Mouse (Mus musculus) frontal cortex, postnatal 10 days (tissue): ENCODE measurements at regions not wholly inside any gene's neighbourhood (a gene's known extent, or its start where the extent isn't known, plus 50 kb on each side); places are given as distances from the start of the nearest gene placed in this dataset.

Source experiments
- DNase-seq, 2 experiments: peaks; one replicate each; pipeline ENCODE4 v3.0.0; 2022; ENCODE audit warnings: low spot score in 2 of 2, mixed read lengths in 1 of 2

- DNase-seq = no peak
Observed at GRCm38 (mm10) chr5:84934369-84934768, 517.2 kb upstream of the Epha5 start.

DNA sequence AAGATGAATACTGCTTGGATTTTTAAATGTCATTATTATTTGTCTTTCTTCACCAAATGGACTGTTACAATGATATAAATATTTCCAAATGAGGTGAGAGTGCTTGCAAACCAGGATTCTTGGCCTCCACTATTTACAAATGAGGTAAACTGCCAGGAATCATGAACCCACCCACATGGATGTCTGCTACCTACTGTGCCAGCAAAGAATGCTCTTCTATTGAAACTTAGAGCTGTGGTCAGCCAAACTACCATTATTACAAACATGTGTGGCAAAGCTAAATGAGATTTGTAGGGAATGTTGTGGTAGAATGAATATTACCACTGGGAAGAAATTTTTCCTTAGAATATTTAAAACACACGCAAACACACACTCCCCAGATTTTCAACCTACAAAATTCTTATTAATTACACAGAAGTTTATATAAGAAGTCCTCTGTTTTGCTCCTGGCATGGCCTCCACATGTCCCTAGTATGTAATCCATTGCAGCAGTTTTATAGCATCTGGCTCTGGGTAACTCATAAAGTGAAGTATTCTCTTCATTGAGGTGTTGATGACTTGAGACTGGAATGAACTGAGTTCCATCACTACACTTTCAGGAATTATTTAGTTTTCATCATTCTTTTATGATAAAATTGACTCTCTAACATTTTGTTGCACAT, 500.6 kb upstream of the Epha5 start:
- no peak for DNase-seq

- no peak for DNase-seq
Observed at GRCm38 (mm10) chr5:84901669-84902068, 484.5 kb upstream of the Epha5 start.

DNA sequence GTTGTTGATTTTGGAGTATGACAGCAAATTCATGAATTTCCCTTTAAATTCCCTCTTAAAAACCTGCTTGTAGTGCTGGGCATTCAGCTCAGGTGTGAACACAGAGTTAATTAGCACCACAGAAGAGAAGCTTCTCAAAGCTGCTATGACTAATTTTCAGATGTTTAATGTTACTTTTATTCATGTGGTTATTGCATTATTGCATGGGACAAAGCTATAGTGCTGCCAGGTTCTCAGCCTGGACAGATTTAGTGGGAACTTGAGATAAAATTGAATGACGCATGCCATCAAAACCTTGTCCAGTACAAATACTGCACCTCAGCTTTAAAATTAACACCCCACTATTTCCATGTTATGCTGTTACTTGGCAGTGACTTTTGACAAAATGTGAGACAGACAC, 480.4 kb upstream of the Epha5 start:
- DNase-seq = no peak

GRCm38 (mm10) chr5:84853622-84854021, 436.4 kb upstream of the Epha5 start:
- no peak for DNase-seq

DNA sequence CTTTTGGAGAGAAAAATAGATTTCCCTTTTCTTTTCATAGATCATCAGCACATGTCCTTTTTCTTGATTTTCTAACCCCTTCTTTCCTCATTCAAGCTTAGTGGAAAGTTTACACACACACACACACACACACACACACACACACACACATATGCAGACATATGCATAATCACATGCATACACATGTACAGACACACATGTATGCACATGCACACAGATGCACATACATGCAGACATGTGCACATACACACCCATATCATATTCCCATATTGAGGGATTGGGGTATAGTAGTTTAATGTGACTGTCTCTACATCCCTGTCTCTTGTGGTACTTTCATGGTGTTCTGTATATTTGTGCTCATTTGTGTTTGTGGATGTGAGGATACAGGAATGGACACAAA, 432.0 kb upstream of the Epha5 start:
- DNase-seq = no peak

DNA sequence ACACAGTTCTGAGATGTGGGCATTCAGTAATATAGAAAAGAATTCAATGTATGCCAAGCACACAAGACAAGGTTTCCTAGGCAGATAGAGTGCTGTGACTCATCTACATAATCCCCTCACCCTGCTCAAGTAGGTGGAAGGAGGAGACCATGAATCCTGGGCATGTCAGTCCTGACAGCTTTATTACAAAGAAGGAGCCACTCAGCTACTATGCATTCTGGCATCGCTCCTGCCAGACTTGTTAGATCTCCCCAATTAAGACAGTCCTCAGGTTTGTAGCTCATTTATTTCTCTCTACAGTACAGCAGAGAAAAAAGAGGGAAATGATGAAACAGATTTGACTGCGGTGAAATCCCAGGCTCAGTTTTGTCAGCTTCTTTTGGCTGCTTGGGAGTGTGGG, 431.6 kb upstream of the Epha5 start:
- peak in 1 of 2 experiments; percentile 6 for DNase-seq

GRCm38 (mm10) chr5:84811460-84811859, 394.3 kb upstream of the Epha5 start:
- no peak for DNase-seq

DNA sequence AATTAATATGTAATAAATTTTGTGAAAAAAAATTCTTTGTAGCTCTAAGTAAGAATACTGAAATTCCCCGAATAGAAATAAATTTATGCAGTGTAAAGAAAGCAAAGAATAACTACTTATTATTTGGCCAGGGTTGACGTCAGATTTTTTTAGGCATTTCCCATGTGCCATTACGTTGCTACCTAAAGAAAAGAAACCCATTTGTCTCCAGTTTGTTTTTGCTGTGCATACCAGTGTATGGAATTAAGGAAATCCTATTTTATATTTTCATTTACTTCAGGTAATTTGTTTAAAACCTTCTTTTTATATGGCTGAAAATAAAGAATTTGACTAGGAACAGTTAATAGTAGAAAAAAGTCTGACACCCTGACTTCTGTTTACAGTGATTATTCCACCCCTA, 393.7 kb upstream of the Epha5 start:
- no peak for DNase-seq

- no peak for DNase-seq
Observed at GRCm38 (mm10) chr5:84762618-84763017, 345.4 kb upstream of the Epha5 start.

- no peak for DNase-seq
Observed at GRCm38 (mm10) chr5:84752053-84752452, 334.9 kb upstream of the Epha5 start.

DNA sequence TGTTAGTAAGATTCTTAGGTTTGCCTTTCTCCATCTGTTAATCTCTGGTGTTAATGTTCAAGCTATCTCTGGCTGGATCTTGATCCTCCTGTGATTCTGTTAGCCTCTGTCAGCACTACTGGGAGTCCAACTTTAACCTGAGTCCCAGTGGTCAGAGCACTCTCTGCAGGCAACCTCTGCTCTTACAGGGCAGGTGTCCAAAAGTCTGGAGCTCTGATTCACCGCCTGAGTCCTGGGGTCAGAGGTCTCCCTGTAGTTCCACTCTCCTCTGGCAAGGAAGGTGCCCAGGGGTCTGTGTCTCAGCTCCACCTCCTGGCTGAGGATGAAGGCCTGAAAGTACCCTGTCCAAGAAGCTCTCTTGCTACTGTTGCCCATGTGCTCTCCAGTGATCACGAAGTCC, 288.3 kb upstream of the Epha5 start:
- no peak for DNase-seq

DNA sequence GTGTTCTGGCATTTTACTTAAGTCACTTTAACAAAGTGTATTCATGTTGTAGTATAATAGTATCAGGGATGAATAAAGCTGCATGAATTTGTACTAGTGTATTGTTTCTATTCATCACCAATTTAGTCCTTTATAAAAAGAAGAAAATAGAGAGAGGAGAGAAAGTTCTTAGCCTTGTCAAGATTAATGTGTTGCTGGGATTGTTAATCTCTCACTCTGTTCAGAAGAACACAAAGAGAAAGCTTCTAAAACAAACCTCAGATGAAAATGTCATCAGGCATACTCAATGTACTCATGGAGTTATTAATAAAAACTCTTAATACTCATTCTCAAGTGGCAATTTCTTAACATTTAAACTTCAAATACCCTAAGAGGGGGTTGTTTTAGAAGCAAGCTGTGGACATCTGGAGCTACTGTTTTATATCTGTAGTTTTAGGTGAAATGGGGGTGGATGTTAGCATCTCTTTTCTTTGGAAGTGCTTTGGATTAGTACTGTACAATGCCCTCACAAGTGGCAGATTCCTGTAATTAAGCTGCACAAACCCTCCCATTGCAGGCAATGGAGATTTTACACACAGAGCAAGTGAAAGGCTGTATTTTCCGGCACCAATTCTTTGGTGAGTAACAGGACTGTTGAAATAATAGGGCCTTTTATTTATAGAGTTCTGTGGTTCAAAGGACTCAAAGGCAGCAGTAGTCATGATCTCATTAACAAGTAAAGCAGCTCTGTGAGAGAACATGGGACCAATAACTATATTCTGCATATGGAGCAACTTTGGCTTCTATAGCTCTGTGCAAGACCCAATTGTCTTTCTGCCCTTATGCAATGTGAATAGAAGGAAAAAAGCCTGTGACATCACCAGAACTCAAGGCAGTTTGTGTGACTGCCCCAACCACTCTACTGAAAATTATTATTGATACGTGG, 273.4 kb upstream of the Epha5 start:
- DNase-seq = no peak

DNA sequence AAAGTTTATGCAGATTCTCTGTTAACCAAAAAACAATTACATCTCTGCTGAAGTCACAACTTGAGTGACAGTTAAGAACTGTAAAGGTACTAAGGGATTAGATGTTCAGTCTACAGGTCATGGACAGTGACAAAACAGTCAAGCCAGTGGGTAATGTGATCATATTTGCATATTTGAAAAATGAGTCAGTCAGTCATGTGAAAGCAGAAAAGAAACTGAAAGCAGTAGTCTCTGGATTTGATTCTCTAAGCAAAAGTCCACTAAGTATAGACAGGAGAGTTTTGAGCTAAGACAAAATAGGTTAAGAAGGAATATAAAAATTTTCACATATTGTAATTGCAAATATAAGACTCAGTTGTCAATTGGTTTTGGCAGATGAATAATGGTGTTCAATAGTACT, 270.4 kb upstream of the Epha5 start:
- no peak for DNase-seq

GRCm38 (mm10) chr5:84655171-84655570, 238.0 kb upstream of the Epha5 start:
- no peak for DNase-seq

DNA sequence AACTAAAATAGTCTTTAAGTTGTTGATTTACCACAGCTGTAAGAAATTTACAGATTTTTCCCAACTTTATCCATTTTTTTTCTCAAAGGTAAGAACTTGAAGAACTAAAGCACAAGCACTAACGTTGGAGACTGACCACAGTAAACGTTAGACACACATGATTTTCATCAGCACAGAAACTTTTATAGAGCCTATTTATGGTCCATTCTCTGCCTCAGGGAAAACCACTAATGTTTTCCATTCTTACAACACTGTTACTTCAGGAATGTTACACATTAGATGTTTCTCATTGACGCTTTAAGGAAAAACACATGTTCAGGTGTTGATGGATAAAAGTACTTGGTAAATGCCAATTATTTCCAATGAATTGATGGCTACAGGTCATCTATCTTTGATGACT, 218.3 kb upstream of the Epha5 start:
- no peak for DNase-seq

GRCm38 (mm10) chr5:84632851-84633250, 215.7 kb upstream of the Epha5 start:
- no peak for DNase-seq

DNA sequence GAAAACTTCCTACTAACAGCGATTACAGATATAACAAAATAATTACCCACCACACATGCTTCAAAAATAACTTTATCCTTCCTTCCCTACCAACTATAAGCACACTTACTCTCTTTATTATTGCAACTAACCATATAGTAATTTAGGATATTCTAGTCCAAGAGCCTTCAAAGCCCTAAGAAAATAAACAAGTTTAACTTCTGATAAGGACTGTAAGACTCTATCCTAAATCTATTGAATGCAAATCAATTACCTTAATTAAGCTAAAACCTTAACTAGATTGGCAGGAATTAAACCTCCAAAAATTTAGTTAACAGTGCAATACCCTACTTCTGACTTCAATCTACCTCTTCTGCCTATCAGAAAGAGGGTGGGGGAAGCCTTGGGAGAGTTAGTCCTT, 201.0 kb upstream of the Epha5 start:
- no peak for DNase-seq

DNA sequence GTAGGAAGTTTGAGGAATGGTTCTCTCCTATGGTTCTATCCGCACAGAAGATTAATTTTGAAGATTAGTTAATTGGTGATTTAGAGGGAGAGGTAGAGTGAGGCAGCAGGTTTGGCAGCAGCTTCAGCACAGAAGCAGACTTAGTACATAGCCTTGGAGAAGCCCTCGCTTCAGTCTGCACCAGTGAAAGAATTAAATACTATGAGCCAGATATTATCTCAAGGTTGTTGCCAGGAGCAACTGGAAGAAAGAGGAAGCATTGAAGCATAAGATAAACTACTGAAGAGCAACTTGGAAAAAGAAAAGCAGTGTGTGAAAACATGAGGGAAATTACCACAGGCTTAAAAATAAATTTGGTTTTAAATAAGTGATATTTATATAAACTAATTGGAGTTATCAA, 191.5 kb upstream of the Epha5 start:
- DNase-seq = no peak

DNA sequence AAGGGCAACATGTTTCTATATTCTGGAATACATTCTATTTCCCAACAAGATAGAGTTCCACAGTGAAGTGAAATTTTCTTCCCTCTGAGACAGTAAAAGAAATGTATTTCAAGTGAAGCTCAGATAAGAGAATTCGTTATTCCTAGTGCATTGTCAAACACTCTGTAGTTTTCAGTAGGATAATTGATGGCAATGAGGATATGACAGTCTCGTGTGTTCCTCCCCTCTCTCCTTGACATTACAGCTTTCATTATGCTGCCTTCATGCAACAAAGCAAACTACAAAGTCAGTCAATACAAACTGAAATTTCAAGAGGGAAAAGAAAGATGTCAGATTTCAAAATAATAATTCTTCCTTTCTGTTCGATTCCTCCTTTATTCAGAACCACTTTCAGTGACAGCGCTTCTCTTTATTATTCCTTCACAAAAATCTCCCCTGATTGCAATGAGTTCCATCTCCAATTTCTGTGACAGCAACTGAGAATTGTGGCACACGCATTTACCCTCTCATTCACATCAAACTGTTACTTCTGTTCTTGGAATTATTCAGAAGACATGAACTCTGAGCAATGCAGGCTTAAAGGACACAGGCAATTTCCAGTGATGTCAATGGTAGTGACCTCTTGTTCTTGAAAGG, 148.2 kb upstream of the Epha5 start:
- no peak for DNase-seq

DNA sequence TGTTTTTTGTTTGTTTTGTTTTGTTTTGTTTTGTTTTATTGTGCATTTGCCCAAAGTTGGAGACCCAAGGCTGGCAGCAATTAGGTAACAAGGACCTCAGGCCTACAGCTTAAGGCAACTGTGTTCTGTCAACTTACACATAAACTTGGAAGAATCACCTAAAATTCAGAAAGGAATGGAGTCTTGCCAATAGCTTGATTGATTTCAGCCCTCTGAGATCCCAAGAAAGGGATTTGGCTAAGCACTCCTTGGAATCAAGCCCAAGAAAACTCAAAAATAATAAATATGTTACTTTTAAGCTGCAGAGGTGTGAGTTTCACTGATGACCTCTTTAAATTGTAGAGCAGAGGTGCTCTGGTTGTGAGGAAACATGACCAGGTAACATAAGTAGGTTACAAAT, 102.7 kb upstream of the Epha5 start:
- DNase-seq = no peak

GRCm38 (mm10) chr5:84510144-84510543, 93.0 kb upstream of the Epha5 start:
- DNase-seq = no peak

DNA sequence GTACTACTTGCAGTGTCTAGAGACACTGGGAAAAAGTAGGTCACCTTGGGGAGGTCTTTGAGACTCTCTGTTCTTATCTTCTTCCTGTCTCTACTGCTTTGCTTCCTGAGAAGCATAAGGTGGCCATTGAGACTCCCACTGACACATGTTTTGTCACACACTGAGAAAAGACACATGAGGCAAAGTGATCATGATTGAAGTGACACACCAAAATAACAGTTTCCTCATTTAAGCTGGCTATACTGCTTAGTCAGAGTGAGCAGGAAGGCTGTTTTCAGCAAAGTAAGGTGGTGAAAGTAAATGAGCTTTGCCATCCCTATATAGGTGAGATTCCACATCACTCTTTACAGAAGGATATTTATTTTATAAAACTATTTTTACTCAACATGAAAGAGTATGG, 63.8 kb upstream of the Epha5 start:
- DNase-seq = no peak
